Mouse (Mus musculus) layer of hippocampus, adult 8-10 months (tissue): ENCODE results near the gene Syngr3. TPM values are rescaled to one million over a fixed set of nuclear protein-coding genes. Genes with fewer than 3 reads are reported as not detected.
A peak's percentile ranks its signal among the peaks of the same experiment; 100 is the strongest.
"Not testable (repeated sequence)": the region's sequence is repeated elsewhere in the genome, so short reads cannot be mapped to it uniquely, and the experiment has no call there.

Source experiments
- DNase-seq, 2 experiments: peaks; one replicate each; pipeline ENCODE4 v3.0.0; 2022; ENCODE audit warnings: low spot score in 2 of 2
- total RNA-seq, 4 experiments: library from RNA; stranded (reverse); gene quantifications; 2 replicates each; pipeline ENCODE4 v1.2.4; 2022

Gene Syngr3
- total RNA-seq, 4 experiments from 2014 or later, result 137 to 165 (median 150) TPM

DNA sequence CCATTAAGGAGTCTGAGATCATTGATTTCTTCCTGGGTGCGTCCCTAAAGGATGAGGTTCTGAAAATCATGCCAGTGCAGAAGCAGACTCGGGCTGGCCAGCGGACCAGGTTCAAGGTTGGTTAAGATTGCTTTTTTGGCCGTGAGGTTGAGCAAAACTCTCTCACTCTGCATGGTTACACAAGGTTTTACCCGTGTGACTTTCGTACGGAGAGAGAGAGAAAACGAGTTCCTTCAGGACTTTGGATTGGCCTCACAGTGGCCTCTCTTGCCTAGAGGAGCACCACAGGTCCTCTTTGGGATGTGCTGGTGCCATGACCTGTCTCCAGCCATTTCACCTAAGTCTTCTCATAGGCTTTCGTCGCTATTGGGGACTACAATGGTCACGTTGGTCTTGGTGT lies 30.9 kb upstream of the Syngr3 start:
- not testable (repeated sequence) for DNase-seq

GRCm38 (mm10) chr17:24719494-24720222 lies 29.9 kb upstream of the Syngr3 start:
- peak; percentile 98 to 99 for DNase-seq

- not testable (repeated sequence) for DNase-seq
Observed at GRCm38 (mm10) chr17:24718938-24719337, 29.2 kb upstream of the Syngr3 start.

GRCm38 (mm10) chr17:24717943-24718342 lies 28.2 kb upstream of the Syngr3 start, which contains the start of the genes Rnf151 and Rps2:
Rnf151 (minus strand) TSS chr17:24718063.
Rps2 (plus strand) TSS chr17:24718116.
- peak in 1 of 2 experiments; percentile 9 for DNase-seq

- DNase-seq, result peak in 1 of 2 experiments; percentile 7
Observed at GRCm38 (mm10) chr17:24716166-24716682, 26.5 kb upstream of the Syngr3 start.

DNA sequence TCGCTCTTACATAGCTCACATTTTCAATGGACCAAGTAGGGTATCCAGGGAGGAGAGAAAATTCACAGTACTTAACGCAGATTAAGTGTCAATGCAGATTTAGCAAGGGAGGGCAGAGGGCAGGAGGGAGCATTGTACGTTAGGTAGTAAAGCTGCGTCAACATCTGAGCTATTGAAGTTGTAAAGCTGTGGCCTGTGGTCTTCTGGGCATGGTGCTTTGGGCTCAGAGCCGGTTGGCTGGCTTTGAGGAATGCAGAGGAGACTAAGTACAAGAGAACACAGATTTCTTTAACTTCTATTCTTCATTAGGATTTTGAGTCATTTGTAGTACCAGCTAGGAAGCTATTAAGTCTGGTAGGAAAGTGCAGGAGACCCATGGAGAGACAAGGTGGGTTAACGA lies 25.8 kb upstream of the Syngr3 start:
- DNase-seq, result no peak

DNA sequence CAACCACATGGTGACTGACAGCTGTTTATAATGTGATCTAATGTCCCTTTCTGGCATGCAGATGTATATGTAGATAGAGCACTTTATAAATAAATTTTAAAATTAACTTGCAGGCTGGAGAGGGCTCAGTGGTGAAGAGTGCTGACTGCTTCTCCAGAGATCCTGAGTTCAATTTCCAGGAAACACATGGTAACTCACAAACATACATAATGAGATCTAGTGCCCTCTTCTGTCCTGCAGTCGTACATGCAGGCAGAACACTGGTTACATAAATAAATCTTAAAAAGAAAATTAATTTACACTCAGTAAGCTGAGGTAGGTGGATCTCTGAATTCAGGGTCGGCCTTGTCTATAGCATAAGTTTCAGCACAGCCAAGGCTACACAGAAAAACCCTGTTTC lies 18.9 kb upstream of the Syngr3 start:
- no peak for DNase-seq

DNA sequence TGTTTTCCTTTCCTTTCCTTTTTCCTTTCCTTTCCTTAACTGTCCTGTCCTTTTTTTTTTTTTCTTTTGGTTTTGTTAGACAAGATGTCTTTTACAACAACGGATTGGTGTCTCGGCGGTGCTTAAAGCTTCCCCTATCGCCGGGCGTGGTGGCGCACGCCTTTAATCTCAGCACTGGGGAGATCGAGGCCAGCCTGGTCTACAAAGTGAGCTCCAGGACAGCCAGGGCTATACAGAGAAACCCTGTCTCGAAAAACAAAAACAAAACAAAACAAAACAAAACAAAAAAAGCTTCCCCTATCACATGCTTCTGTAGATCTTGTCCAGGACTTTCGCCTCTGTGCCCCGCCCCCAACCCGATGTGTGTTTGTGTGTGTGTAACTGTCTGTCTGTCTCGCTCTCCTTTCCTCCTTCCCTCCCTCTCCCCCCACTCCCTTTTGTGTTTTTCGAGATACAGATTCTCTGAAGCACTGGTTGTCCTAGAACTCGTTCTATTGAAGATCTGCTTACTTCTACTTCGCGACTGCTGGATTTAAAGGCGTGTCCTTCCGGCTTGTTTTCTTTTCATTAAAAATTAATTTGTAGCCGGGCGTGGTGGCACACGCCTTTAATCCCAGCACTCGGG lies 18.2 kb upstream of the Syngr3 start:
- no peak for DNase-seq

GRCm38 (mm10) chr17:24706982-24707800 lies 17.4 kb upstream of the Syngr3 start, which contains the start of gene Tbl3:
Tbl3 (minus strand) TSS chr17:24707660.
- DNase-seq, result peak; percentile 91 to 95

- no peak for DNase-seq
Observed at GRCm38 (mm10) chr17:24705821-24706220, 16.1 kb upstream of the Syngr3 start.

DNA sequence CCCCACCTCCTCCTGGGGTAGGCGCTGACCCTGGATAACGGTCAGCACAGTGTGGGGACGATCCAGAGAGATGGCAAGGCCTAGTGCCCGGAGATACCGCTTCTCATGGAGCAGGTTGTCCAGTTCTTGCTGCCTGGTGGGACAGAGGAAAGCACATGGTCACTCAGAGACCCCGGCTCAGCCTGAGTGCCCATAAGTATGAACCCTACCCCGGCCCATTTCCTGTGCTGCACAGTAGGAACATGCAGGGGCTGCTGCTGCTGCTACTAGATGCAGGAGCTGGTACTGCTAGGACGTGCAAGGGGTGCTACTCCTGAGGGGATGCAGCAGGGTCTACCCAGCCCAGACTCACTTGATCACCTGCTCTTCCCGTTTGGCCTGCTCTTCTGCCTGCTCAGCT lies 11.5 kb upstream of the Syngr3 start:
- no peak for DNase-seq

- DNase-seq, result no peak
Observed at GRCm38 (mm10) chr17:24699473-24699872, 9.7 kb upstream of the Syngr3 start.

DNA sequence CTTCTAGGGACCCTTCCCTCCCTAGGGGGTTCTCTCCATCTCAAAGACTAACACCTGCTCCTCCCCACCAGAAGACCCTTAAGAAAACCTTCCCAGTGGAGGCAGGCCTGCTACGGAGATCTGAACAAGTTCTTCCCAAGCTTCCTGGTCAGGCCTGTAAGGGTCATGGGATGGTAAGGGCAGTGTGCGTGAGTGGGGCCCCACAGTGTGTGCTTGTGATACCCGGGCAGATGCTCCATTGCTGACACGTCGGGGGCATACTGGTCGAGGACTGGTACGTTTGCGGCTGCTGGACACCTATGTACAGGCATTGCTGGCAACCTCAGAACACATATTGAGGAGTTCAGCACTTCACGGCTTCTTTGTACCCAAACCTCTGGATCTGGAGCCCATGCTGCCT lies 9.0 kb upstream of the Syngr3 start:
- DNase-seq, result no peak

DNA sequence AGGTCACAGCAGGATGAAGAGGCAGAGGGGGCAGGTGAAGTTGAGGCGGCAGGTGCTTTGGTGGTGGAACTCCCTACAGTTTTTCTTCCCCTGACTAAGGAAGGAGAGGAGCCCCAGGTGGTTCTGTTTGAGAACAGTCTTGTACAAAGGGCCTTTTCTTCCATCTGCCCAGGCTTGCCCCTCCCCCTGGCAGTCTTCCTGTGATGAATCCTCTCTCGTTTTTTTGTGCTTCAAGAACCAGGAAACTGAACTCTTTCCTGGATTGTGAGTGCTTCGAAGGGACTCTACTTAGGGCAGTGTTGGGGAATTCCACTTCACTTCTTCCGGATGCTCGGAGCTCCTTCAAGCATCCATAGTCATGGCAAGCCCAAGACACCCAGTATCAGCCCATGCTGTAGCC lies 8.2 kb upstream of the Syngr3 start:
- DNase-seq, result no peak

- peak; percentile 62 to 69 for DNase-seq
Observed at GRCm38 (mm10) chr17:24696011-24696697, 6.4 kb upstream of the Syngr3 start, which contains the start of the genes Gfer and Noxo1. Gfer (minus strand) TSS chr17:24696156. Noxo1 (plus strand) TSS chr17:24696234.

DNA sequence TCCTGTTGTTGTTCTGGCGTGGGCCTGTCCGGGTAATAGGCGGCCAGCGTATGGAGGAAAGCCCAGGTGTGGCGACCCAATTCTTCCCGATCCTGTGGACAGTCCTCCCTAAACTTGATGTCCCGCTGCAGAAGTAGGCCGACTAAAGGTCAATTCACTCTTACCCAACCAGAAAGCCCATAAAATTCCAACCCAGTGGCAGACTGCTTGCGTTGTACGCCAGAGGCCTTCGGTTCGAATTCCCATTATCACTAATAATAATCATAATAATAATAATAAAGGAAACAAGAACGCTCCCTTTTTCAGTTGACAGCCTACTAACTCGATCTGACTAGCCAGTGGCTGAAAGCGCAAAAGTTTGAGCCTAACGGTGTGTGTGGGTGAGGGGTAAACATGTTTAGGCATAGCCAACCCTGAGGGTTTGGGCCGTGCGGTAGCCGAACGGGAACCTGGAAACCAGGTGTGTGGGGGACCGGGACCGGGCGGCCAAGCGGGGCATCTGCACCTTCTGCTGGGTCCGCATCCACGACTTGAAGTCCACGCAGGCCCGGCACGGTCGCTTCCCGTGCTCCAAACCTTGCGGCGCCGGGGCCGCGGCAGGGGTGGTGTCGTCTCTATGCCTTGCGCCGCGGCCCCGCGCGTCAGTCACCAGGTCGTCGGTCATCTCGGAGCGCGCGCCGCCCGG lies 5.7 kb upstream of the Syngr3 start:
- DNase-seq, result no peak

- no peak for DNase-seq
Observed at GRCm38 (mm10) chr17:24692385-24692784, 2.6 kb upstream of the Syngr3 start.

DNA sequence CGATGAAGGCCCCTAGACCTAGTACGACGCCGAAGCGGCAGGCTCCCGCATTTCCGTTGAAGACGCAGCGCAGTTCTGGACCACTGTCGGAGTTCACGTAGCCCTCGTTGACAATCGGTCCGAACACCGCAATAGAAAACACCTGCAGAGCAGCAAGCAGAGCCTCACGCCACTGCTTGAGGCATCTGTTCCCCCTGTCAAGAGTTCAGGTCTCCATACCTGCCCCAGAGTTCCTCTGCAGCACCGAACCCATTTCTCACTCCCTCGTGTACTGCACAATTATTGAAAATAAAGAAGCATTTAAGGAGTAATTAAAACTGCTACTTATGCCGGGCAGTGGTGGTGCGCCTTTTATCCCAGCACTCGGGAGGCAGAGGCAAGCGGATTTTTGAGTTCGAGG lies 2.2 kb downstream of the Syngr3 start:
- DNase-seq, result no peak

DNA sequence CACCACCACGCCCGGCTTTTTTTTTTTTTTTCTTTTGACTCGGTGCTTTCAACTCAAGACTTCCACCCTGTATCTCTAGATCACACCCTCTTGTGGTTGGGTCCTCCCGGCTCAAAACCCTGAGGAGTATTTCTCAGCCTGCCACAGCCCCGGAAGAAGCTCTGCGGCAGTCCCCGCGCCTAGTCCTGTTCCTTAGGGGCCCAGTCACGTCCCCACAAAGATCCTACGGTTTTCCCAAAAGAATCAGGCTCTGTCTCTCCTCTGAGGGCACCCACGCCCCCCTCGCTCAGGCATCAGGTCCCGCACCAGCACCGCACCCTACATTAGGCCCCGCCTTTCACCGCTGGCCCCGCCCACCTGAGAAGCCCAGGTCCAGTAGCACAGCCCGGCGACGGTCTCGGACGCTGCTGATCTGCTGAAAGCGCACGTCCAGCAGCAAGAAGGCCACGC lies 2.6 kb downstream of the Syngr3 start:
- no peak for DNase-seq

GRCm38 (mm10) chr17:24686514-24686913 lies 3.2 kb downstream of the Syngr3 start:
- no peak for DNase-seq
